Mouse (Mus musculus) gastrocnemius, adult 2 months (tissue): ENCODE measurements around the gene 1700016K19Rik. TPM values are rescaled to one million over a fixed set of nuclear protein-coding genes. Genes with fewer than 3 reads are reported as not detected.

Source experiments
- DNase-seq: peaks from one replicate; pipeline ENCODE4 v3.0.0; 2022
- H3K27ac ChIP-seq: fragments of 200-600 bp; 2 replicates; pipeline ENCODE4 v1.8.1; 2022; ENCODE audit warnings: mild to moderate bottlenecking
- H3K4me3 ChIP-seq: fragments of 200-600 bp; 2 replicates; pipeline ENCODE4 v1.8.1; 2022; ENCODE audit warnings: mild to moderate bottlenecking, moderate library complexity
- CTCF ChIP-seq: fragments of 200-600 bp; IDR thresholded peaks from 2 replicates; pipeline ENCODE4 v1.8.1; 2022; ENCODE audit warnings: antibody characterized with exemption, mild to moderate bottlenecking, moderate library complexity
- intact Hi-C: fragments of 180-260 bp; cut with DNase I; formaldehyde crosslinking; loops from one replicate; pipeline ENCODE4 v1.15.1; 2025
- total RNA-seq, 2 experiments: library from RNA; stranded (reverse); gene quantifications; 2 replicates each; pipeline ENCODE4 v1.2.3; 2021

1700016K19Rik gene
- total RNA-seq, 2 experiments from 2014 or later: not detected

GRCm38 (mm10) chr11:75968761-75969160, 31.0 kb upstream of the 1700016K19Rik start:
- Histone ChIP-seq H3K4me3 (no peak overlapping the region), H3K27ac (no peak overlapping the region)
- intact Hi-C loops: loop anchor here (5.0 kb wide), 1 partner anchor 251 kb away; no protein-coding TSS in a partner anchor
- DNase-seq: no peak
- no peak for TF ChIP-seq CTCF

- peak; percentile 19; the same call in 1 of the 2 replicates for TF ChIP-seq CTCF
- DNase-seq: no peak
- intact Hi-C loops: no loop called here
- H3K27ac ChIP-seq: no peak overlapping the region
- no peak overlapping the region for H3K4me3 ChIP-seq
Measured at GRCm38 (mm10) chr11:75970629-75971028, 29.1 kb upstream of the 1700016K19Rik start.

- Histone ChIP-seq H3K4me3 (no peak overlapping the region), H3K27ac (no peak overlapping the region)
- no peak for DNase-seq
- intact Hi-C loops: no loop called here
- TF ChIP-seq CTCF: no peak
Measured at GRCm38 (mm10) chr11:75972188-75972587, 27.5 kb upstream of the 1700016K19Rik start.

- no peak for TF ChIP-seq CTCF
- H3K4me3 ChIP-seq: no peak overlapping the region
- no peak for DNase-seq
- no peak overlapping the region for H3K27ac ChIP-seq
- intact Hi-C loops: no loop called here
Measured at GRCm38 (mm10) chr11:75972916-75973567, 26.7 kb upstream of the 1700016K19Rik start.

GRCm38 (mm10) chr11:75973988-75974387, 25.7 kb upstream of the 1700016K19Rik start:
- TF ChIP-seq CTCF: peak; percentile 48
- no peak overlapping the region for H3K27ac ChIP-seq
- no peak overlapping the region for H3K4me3 ChIP-seq
- intact Hi-C loops: no loop called here
- no peak for DNase-seq

GRCm38 (mm10) chr11:75976748-75977147, 23.0 kb upstream of the 1700016K19Rik start:
- no peak for TF ChIP-seq CTCF
- Histone ChIP-seq H3K4me3 (no peak overlapping the region), H3K27ac (no peak overlapping the region)
- DNase-seq: no peak
- intact Hi-C loops: no loop called here

- DNase-seq: no peak
- no peak overlapping the region for H3K27ac ChIP-seq
- no peak overlapping the region for H3K4me3 ChIP-seq
- no peak for TF ChIP-seq CTCF
- intact Hi-C loops: no loop called here
Measured at GRCm38 (mm10) chr11:75978051-75978450, 21.7 kb upstream of the 1700016K19Rik start.

- no peak for DNase-seq
- no peak overlapping the region for H3K4me3 ChIP-seq
- no peak for TF ChIP-seq CTCF
- H3K27ac ChIP-seq: no peak overlapping the region
- intact Hi-C loops: no loop called here
Measured at GRCm38 (mm10) chr11:75980413-75980812, 19.3 kb upstream of the 1700016K19Rik start.

- intact Hi-C loops: no loop called here
- H3K4me3 ChIP-seq: no peak overlapping the region
- TF ChIP-seq CTCF: peak; percentile 48
- DNase-seq: no peak
- no peak overlapping the region for H3K27ac ChIP-seq
Measured at GRCm38 (mm10) chr11:75983194-75983593, 16.5 kb upstream of the 1700016K19Rik start.

GRCm38 (mm10) chr11:75984581-75984980, 15.1 kb upstream of the 1700016K19Rik start:
- intact Hi-C loops: no loop called here
- DNase-seq: no peak
- TF ChIP-seq CTCF: no peak
- Histone ChIP-seq H3K27ac (no peak overlapping the region), H3K4me3 (no peak overlapping the region)

- no peak for DNase-seq
- Histone ChIP-seq H3K4me3 (no peak overlapping the region), H3K27ac (no peak overlapping the region)
- no peak for TF ChIP-seq CTCF
- intact Hi-C loops: no loop called here
Measured at GRCm38 (mm10) chr11:75985948-75986347, 13.8 kb upstream of the 1700016K19Rik start.

GRCm38 (mm10) chr11:75990965-75991835, 8.5 kb upstream of the 1700016K19Rik start:
- no peak for DNase-seq
- intact Hi-C loops: no loop called here
- no peak overlapping the region for H3K27ac ChIP-seq
- no peak overlapping the region for H3K4me3 ChIP-seq
- no peak for TF ChIP-seq CTCF

GRCm38 (mm10) chr11:75991911-75992310, 7.8 kb upstream of the 1700016K19Rik start:
- no peak for TF ChIP-seq CTCF
- no peak overlapping the region for H3K27ac ChIP-seq
- intact Hi-C loops: no loop called here
- no peak for DNase-seq
- no peak overlapping the region for H3K4me3 ChIP-seq
